Mouse (Mus musculus) olfactory bulb, adult 2 months (tissue): ENCODE results near the gene Nfkbie.

Experiments
- CTCF ChIP-seq: fragments of 200-500 bp; IDR thresholded peaks from 2 replicates; pipeline ENCODE4 v1.5.1; 2012; ENCODE audit warnings: low read depth, mild to moderate bottlenecking, low read length, moderate library complexity; ENCODE audit not compliant: insufficient read depth
- POLR2A ChIP-seq: fragments of 200-500 bp; IDR thresholded peaks from 2 replicates; pipeline ENCODE4 v1.6.1; 2012; ENCODE audit warnings: mild to moderate bottlenecking, low read depth, low read length, moderate library complexity; ENCODE audit not compliant: insufficient read depth

DNA sequence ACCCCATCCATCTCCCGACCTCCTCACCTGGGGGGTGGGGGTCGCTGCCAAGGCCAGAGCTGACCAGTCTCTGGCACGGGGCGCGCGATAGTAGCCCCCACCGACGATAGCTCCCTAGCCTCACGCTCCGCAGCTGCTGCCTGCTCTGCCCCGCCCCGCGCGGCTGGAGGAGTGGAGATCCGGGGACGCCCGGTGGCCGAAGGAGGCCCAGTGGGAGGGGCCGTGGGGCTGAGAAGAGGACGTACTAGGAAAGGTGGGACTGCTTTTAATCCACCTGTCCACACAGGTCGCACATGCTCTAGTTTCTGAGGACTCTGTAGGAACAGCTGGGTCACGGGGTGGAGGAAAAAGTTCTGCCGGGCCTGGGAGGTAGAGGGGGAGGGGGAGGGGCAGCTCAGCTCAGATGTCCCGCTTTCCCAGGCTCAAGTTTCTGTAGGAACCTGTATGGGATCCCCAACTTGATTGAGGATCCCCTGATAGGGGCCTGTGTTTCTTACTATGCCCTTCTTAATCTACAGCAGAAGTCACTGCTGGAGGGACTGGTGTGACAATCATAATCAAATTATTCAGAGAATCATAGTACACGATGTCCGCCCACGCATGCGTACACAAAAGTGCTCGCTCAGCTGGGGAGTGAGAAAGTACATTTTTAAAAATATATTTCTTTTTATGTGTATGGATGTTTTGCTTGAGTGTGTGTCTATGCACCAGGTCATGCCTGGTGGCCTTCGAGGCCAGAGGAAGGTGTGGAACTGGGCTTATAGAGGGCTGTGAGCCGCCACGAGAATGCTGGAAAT is 44.1 kb downstream of the Nfkbie start, which contains the start of gene Slc29a1:
- TF ChIP-seq CTCF (no peak), POLR2A (no peak)
